Comparison of ENCODE assay signal across 8 mouse cellular contexts in the genomic region with DNA sequence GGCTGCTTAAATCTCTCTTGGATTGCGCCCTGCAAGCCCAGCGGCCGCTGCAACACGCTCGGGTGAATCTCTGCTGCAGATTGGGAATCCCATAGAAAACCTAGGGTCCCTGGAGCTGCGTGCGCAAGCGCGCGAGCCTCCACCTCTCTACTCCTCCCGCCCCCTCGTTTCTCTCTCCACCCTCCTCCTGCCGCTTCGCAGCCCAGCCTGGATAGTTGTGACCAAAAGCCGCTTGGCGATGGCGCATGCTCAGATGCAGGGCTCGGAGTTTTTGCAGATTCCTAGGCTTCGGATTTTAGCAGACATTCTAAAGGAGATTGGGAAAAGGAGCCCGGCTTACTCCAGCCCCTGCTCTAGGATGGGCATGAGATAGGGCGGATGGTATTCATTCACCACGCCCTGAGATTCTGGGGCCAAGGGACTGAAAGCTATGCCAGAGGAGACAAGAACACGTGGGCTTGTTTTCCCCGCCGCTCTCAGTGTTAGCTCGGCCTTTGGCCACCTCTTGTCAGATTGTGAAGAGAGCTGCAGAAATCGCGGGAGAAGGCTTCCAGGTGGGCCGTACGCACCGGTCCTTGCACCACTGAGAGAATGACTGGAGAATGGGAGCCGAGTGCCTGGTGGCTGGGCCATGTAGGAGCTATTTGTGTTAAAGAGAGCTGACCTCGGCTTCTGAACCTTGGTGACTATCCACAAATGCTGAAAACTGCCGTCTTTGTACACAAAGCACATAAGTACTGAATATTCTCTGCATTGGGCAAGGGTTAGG. TPM values are rescaled to one million over a fixed set of nuclear protein-coding genes. Genes with fewer than 3 reads are reported as not detected.
DNase-seq lines count a peak whose midpoint lies in the region; ATAC-seq and TF ChIP-seq lines count a peak whose summit lies in the region.

A gene (minus strand): TSS at position 117 of the 769 bp plus-strand sequence.

- H3K27ac ChIP-seq in gastrocnemius, adult 2 months: no peak within 1 kb of the TSS
- peak within 1 kb of the TSS; percentile 82 for H3K27ac ChIP-seq in hindbrain, embryonic 16.5 days (ENCODE audit: low read depth, low read length)

- DNase-seq in Muller cell, postnatal 12 days (ENCODE audit: inconsistent ontology term): peak; percentile 86
- DNase-seq in cerebellum, postnatal 4 days (ENCODE audit: low spot score in 2 of 2): peak; percentile 65 to 80
- peak; percentile 50 for DNase-seq in gastrocnemius, adult 2 months
- peak; percentile 85 to 95 for DNase-seq in left cerebral cortex, adult 18-20 months (ENCODE audit: low spot score in 2 of 2)
- peak; percentile 35 for DNase-seq in lung, postnatal 25 days (ENCODE audit: low spot score)
- peak; percentile 88 for DNase-seq in right cerebral cortex, postnatal 14 days

- no peaks in the 10 kb centered on the region for H3K27me3 ChIP-seq in hindbrain, embryonic 16.5 days (replicated peaks; ENCODE audit: control insufficient read depth, insufficient read depth, low read length)

- H3K9ac ChIP-seq in hindbrain, embryonic 16.5 days (ENCODE audit: low read depth, low read length): peak within 1 kb of the TSS; percentile 66

- H3K4me2 ChIP-seq in hindbrain, embryonic 16.5 days (ENCODE audit: low read length): peak within 1 kb of the TSS; percentile 83

- H3K9me3 ChIP-seq in hindbrain, embryonic 16.5 days (ENCODE audit: control insufficient read depth, low read length): no peaks in the 10 kb centered on the region

- TF ChIP-seq CTCF in gastrocnemius, adult 2 months (IDR thresholded peaks at IDR 0.05): no peak

- H3K36me3 ChIP-seq in hindbrain, embryonic 16.5 days (ENCODE audit: control insufficient read depth, insufficient read depth, low read length): no peaks in the 10 kb centered on the region

- H3K4me3 ChIP-seq in gastrocnemius, adult 2 months: peak within 1 kb of the TSS; percentile 66
- peak within 1 kb of the TSS; percentile 52 for H3K4me3 ChIP-seq in hindbrain, embryonic 16.5 days (ENCODE audit: low read length)

- H3K4me1 ChIP-seq in hindbrain, embryonic 16.5 days (ENCODE audit: control insufficient read depth, insufficient read depth, low read depth, low read length): peaks cover 4% of the 10 kb centered on the region; the same call in 1 of the 2 replicates

- intact Hi-C loops in gastrocnemius, adult 2 months (cut with DNase I): no loop called here

- ATAC-seq in hindbrain, embryonic 16.5 days: peak; percentile 97
- ATAC-seq in megakaryocyte-erythroid progenitor cell, adult 5-6 weeks (replicated peaks; ENCODE audit: low FRiP score, low TSS enrichment, poor library complexity, severe bottlenecking): no peak

- WGBS in hindbrain, embryonic 16.5 days: 3% methylated on average over 34 of the region's 34 CpGs

RNA-seq across cellular contexts. Expression of the gene that starts here (rescaled TPM):
- total RNA-seq in gastrocnemius, adult 2 months (2021): not detected
- polyA plus RNA-seq in hindbrain, embryonic 16.5 days (2015; fragmentation: Nextera tagmentation; extraction: Ambion mirVana): 168 and 170 TPM in 2 replicates
- total RNA-seq in left cerebral cortex, adult 18-20 months (2021): 100 to 1,000 TPM; 707 to 715 TPM
- total RNA-seq in megakaryocyte-erythroid progenitor cell, adult 5-6 weeks (2014; fragmentation: Nextera tagmentation): not detected in 2 replicates
- total RNA-seq in megakaryocyte-erythroid progenitor cell, adult 5-6 weeks (2017): not detected in 2 replicates

Comparison
In these comparisons a context has a peak if more than half of its experiments do, and no peak if none do; other contexts are left out.
1. RNA of the gene that starts here (total RNA-seq): 707 to 715 TPM in left cerebral cortex, adult 18-20 months; not detected in gastrocnemius, adult 2 months and not detected in megakaryocyte-erythroid progenitor cell, adult 5-6 weeks; every median in the first group is over 100 times any median in the second.
2. Peak in DNase-seq and H3K4me3 ChIP-seq in gastrocnemius, adult 2 months; RNA of the gene not detected or under 1 TPM.
3. DNase-seq: peak in every context shown above with its lines; median percentile 90 in left cerebral cortex, adult 18-20 months; 88 in right cerebral cortex, postnatal 14 days; 86 in Muller cell, postnatal 12 days; 72 in cerebellum, postnatal 4 days; 50 in gastrocnemius, adult 2 months; 35 in lung, postnatal 25 days.